Mouse (Mus musculus) right cerebral cortex, adult 2 months (tissue): ENCODE data around the gene Ric8a.
"Not testable (repeated sequence)": the region's sequence is repeated elsewhere in the genome, so short reads cannot be mapped to it uniquely, and the experiment has no call there.

ENCODE experiments used
- DNase-seq, 2 experiments: peaks; one replicate each; pipeline ENCODE4 v3.0.0; 2021 to 2022; ENCODE audit warnings: low spot score in 2 of 2

The Ric8a gene

DNA sequence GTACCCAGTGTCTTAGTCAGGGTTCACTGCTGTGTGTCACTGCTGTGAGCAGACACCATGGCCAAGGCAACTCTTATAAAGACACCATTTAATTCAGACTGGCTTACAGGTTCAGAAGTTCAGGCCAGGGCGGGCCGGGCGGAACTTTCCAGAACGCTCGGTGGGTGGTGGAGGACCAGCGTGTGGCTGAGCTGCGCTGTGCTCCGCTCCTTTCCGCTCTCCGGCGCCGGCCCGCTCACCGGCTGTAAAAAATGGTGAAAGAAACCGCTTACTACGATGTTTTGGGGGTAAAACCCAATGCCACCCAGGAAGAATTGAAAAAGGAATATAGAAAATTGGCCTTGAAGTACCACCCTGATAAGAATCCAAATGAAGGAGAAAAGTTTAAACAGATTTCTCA, 33.9 kb downstream of the Ric8a start:
- not testable (repeated sequence) for DNase-seq

DNA sequence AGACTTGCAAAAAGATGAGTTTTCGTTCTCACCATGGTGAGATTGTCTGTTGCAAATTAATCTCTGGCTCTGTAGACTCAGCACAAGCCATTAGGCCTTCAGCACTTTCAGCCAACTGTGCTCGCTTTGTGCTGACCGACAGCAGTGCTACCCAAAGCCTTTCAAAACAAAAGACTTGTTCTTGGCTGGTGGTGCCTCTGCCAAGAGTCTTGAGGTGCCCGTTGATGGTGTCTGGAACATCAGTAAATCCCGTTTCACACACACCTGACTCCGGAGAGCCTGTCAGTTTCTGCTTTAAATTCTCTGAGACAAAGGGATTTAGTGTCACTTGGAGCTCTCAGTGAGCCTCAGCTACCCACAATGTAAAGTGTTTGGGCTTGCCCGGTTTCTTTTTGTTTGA, 37.3 kb downstream of the Ric8a start:
- DNase-seq, result no peak

- no peak for DNase-seq
These were observed 37.9 kb downstream of the Ric8a start for GRCm38 (mm10) chr7:140894611-140895010.

GRCm38 (mm10) chr7:140897863-140898262, 41.1 kb downstream of the Ric8a start:
- no peak for DNase-seq

DNA sequence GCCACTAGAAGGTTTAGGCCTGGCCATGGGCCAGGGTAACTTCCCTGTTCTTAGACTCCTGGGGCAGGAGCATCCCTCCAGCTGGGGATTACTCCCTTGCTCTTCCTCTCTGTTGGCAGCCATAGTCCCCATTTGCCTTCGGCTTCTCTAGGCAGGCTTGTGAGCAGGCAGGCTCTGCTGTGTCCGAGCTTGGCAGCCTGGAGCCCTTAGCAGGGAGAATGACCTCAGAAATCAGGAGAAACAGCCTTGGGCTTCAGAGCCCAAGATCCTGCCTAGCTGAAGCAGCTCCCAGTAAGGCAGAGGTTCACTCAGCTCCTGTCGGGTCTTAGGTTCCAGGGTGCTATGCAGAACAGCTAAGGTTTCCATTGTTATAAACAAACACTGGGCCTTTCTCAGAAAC, 42.4 kb downstream of the Ric8a start:
- DNase-seq, result no peak

DNA sequence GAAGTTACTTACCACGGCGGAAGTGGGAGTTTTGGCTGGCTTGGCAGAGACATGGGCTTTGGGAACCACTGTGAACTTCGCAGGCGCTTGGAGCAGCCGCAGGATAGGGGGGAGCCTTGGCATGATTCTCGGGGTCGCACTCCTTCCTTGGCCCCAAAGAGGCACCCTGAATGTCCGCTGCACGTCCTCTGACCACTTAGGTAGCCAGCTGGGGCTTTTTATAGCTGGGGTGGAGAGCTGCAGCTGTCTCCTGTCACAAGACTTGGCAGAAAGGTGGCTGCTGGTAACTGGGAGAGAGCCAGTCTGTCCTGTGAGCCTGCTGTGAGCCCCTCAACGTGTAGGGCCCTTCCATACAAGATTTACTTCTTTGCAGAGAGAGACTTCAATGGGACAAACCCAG, 43.5 kb downstream of the Ric8a start, which contains the start of gene Cox8b:
Cox8b (minus strand) TSS at position 227 of the 400 bp plus-strand sequence.
- DNase-seq, result no peak

- DNase-seq, result no peak
These were observed 45.5 kb downstream of the Ric8a start for GRCm38 (mm10) chr7:140902036-140902875.

GRCm38 (mm10) chr7:140903212-140903611, 46.5 kb downstream of the Ric8a start:
- DNase-seq, result peak; percentile 76 to 80

DNA sequence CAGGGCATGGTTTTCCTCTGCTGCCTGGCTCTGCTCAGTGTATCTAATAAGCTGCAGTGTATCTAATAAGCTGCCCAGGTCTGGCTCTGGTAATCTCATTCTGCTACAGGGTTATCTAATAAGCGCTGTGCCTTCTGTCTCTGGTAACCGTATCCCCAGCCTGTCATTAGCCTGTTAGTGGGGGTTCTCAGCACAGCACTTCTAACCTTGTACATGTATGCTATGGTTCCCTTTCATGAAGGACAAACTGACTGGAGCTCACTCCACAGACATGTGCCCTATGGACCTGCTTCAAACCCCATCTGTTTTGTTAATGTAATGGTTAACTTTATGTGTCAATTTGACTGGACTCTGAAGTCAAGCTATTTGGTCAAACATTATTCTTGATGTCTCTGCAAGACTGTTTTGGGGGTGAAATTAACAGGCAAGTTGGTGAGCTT, 48.9 kb downstream of the Ric8a start:
- no peak for DNase-seq

DNA sequence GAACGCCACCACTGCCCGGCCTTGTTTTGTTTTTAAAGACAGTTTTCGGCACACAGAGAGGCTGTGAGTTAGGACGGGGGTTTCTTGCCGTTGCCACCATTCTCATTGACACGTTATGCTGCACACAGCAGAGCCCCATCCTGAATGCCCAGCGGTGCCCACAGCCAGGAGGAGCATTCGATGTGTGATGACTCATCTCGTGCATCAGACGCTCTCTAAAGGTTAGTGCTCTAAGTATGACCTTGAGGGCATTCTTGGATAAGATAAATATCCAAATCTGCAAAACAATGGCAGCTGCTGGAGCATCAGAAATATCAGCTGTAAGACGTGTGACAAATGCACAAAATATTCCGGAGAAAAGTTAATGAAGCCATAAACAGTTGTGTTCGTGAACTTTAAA, 50.4 kb downstream of the Ric8a start:
- DNase-seq, result no peak

DNA sequence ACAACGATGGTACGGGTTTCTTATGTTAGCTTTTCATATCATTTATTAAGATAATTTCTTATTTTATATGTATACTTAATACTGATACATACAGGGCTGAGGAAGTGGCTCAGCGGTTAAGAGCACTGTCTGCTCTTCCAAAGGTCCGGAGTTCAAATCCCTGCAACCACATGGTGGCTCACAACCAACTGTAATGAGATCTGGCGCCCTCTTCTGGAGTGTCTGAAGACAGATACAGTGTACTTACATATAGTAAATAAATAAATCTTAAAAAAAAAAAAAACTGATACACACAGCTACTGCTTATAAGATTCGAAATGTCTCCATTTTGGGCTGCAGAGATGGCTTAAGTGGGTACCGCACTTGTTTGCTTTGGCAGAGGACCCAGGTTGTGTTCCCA, 50.9 kb downstream of the Ric8a start:
- DNase-seq, result no peak

- DNase-seq, result no peak
These were observed 51.4 kb downstream of the Ric8a start for GRCm38 (mm10) chr7:140908181-140908580.

- DNase-seq, result peak; percentile 69 to 73
These were observed 51.9 kb downstream of the Ric8a start for GRCm38 (mm10) chr7:140908634-140909107.

DNA sequence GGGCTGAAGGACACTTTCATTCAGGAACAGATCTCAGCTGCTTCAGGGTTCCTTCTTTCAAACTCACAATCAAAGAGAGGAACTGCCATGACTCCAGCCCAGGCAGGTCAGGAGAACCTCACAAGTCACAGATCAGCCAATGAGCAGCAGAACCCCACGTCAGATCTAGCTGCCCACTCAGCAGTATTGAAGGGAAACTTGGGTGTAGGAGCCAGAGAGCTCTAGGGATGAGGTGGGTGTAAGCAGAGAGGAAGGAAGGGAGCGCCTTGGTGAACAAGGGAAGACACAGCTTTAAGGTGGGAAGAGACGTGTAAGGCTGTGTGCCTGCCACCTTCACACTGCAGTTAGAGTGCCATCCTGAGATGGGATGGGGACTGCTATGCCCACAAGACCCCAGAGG, 55.5 kb downstream of the Ric8a start:
- DNase-seq, result peak; percentile 41 to 46

GRCm38 (mm10) chr7:140912846-140913482, 56.2 kb downstream of the Ric8a start:
- DNase-seq, result no peak
